ENCODE assay signal across 7 mouse cellular contexts in the genomic region with DNA sequence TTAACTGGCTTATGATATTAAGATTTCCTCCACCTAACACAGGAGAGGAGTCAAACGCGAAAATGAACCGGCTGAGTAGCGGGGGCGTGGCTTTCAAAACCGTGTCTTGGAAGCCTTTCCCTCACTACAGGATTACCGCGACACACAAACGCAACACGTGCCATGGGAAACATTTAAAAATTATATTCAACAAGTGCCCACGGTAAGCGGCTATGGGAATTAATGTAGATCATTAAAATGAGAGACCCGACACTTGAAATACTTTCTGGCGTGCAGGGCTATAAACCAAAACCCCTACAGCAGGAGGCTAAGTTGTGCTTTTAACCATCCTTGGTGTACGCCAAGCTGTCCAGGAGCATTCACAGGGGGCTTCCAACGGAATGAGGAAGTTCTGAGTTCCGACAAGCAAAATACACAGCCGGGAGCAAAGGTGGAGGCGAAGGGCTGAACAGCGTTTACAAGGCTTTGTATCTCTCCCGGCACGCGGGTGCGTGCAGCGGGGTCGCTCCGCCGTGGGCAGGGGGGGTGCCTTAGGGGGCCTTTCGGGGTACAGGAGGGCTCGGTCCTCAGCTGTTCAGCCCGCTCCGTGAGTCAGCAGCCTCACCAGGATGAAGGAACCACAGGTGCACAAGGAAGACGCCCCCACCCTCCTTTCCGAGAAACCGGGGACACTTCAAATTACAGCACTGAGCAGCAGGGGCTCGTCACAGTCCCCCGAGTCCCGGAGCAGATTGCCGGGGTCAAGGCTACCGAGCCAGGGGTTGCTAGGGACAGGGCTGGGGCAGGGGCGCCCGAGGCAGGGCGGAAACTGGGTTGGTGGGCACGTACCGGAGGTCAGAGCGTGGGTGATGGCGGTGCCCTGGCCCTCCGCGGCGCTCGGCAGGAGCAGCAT. TPM values are rescaled to one million over a fixed set of nuclear protein-coding genes. Genes with fewer than 3 reads are reported as not detected.
DNase-seq lines count a peak whose midpoint lies in the region; ATAC-seq and TF ChIP-seq lines count a peak whose summit lies in the region.

No protein-coding gene starts in this region.

- peak; percentile 38 for DNase-seq in CD4-positive helper T cell, adult 2 months (ENCODE audit: low read depth, low spot score)
- DNase-seq in cerebellum, adult 9-11 months, result peak; percentile 22
- peak; percentile 13 to 23 for DNase-seq in heart, postnatal 10 days
- DNase-seq in kidney, postnatal 4 days, result peak; percentile 29 to 45
- DNase-seq in thymus, postnatal 25 days, result peak; percentile 16

- peak overlapping the region; percentile 79 for H3K9ac ChIP-seq in ES-Bruce4 (ENCODE audit: low read depth, poor library complexity, severe bottlenecking)
- peak overlapping the region; percentile 84 for H3K9ac ChIP-seq in midbrain, embryonic 13.5 days (replicated peaks)

- TF ChIP-seq CTCF in ES-Bruce4 (IDR thresholded peaks at IDR 0.05; ENCODE audit: low read depth, low read length), result no peak

- H3K27ac ChIP-seq in ES-Bruce4 (ENCODE audit: insufficient read depth, low read length), result no peak overlapping the region
- peak overlapping the region; percentile 78 for H3K27ac ChIP-seq in midbrain, embryonic 13.5 days

- ATAC-seq in midbrain, embryonic 13.5 days, result peak; percentile 67

- peaks cover 36% of the 10 kb centered on the region for H3K36me3 ChIP-seq in ES-Bruce4 (ENCODE audit: control insufficient read depth, insufficient read depth, low read length, poor library complexity, severe bottlenecking)
- H3K36me3 ChIP-seq in midbrain, embryonic 13.5 days, result peaks cover 36% of the 10 kb centered on the region

- peak overlapping the region; percentile 79 for H3K4me3 ChIP-seq in ES-Bruce4 (ENCODE audit: low read depth, low read length)
- peak overlapping the region; percentile 99 for H3K4me3 ChIP-seq in midbrain, embryonic 13.5 days (replicated peaks)

- H3K4me1 ChIP-seq in ES-Bruce4 (ENCODE audit: control insufficient read depth, insufficient read depth, low read length), result no peaks in the 10 kb centered on the region
- peaks cover 37% of the 10 kb centered on the region for H3K4me1 ChIP-seq in midbrain, embryonic 13.5 days (replicated peaks)

- intact Hi-C loops in heart, postnatal 10 days (cut with DNase I), result loop anchor here (2.0 to 10.0 kb wide), 2 partner anchors 48 to 730 kb away; partner anchors contain the start of gene Pmpcb

- peak overlapping the region; percentile 98 for H3K4me2 ChIP-seq in midbrain, embryonic 13.5 days (replicated peaks)

- WGBS in midbrain, embryonic 13.5 days, result under 1% methylated on average over 51 of the region's 51 CpGs

- no peak for TF ChIP-seq EP300 in ES-Bruce4 (IDR thresholded peaks at IDR 0.05; ENCODE audit: insufficient read depth, low read depth, low read length)

- no peaks in the 10 kb centered on the region for H3K9me3 ChIP-seq in ES-Bruce4 (replicated peaks; ENCODE audit: control insufficient read depth, insufficient read depth, low read length, poor library complexity, severe bottlenecking)
- H3K9me3 ChIP-seq in midbrain, embryonic 13.5 days, result no peaks in the 10 kb centered on the region

- no peaks in the 10 kb centered on the region for H3K27me3 ChIP-seq in ES-Bruce4 (ENCODE audit: control insufficient read depth, insufficient read depth, low read length, poor library complexity, severe bottlenecking)
- H3K27me3 ChIP-seq in midbrain, embryonic 13.5 days, result no peaks in the 10 kb centered on the region

- no peak for TF ChIP-seq POLR2A in ES-Bruce4 (IDR thresholded peaks at IDR 0.05; ENCODE audit: insufficient read depth, low read length)

RNA-seq across cellular contexts. Expression of gene Dnajc2, which starts 0.6 kb away (rescaled TPM):
- polyA plus RNA-seq in ES-Bruce4 (2011; ENCODE audit: insufficient read depth, insufficient read length, low read depth, missing spikeins), result 113 and 119 TPM in 2 replicates
- 10 to 100 TPM; 18.2 to 20.8 TPM for total RNA-seq in heart, postnatal 10 days (2021)
- 81.1 and 87.6 TPM in 2 replicates for polyA plus RNA-seq in midbrain, embryonic 13.5 days (2015; fragmentation: Nextera tagmentation; extraction: Ambion mirVana)

RNA-seq across cellular contexts. Expression of gene Psmc2, which starts 0.7 kb away (rescaled TPM):
- polyA plus RNA-seq in ES-Bruce4 (2011; ENCODE audit: insufficient read depth, insufficient read length, low read depth, missing spikeins), result 137 TPM in 2 replicates
- 100 to 1,000 TPM in 1 of 2 experiments, 10 to 100 TPM in 1; 98.9 to 101 TPM for total RNA-seq in heart, postnatal 10 days (2021)
- polyA plus RNA-seq in midbrain, embryonic 13.5 days (2015; fragmentation: Nextera tagmentation; extraction: Ambion mirVana), result 207 and 215 TPM in 2 replicates

RNA-seq across cellular contexts. Expression of gene Pmpcb, which starts 47.5 kb away (rescaled TPM):
- polyA plus RNA-seq in ES-Bruce4 (2011; ENCODE audit: insufficient read depth, insufficient read length, low read depth, missing spikeins), result 107 and 111 TPM in 2 replicates
- 100 to 1,000 TPM; 224 TPM for total RNA-seq in heart, postnatal 10 days (2021)
- 91.4 and 94.5 TPM in 2 replicates for polyA plus RNA-seq in midbrain, embryonic 13.5 days (2015; fragmentation: Nextera tagmentation; extraction: Ambion mirVana)
